Mouse (Mus musculus): ENCODE results near the gene Gm20441. TPM values are rescaled to one million over a fixed set of nuclear protein-coding genes. Genes with fewer than 3 reads are reported as not detected.

Gm20441 gene
- not detected in 2 replicates for polyA plus RNA-seq (2014; fragmentation: Nextera tagmentation; extraction: Ambion mirVana)

DNA sequence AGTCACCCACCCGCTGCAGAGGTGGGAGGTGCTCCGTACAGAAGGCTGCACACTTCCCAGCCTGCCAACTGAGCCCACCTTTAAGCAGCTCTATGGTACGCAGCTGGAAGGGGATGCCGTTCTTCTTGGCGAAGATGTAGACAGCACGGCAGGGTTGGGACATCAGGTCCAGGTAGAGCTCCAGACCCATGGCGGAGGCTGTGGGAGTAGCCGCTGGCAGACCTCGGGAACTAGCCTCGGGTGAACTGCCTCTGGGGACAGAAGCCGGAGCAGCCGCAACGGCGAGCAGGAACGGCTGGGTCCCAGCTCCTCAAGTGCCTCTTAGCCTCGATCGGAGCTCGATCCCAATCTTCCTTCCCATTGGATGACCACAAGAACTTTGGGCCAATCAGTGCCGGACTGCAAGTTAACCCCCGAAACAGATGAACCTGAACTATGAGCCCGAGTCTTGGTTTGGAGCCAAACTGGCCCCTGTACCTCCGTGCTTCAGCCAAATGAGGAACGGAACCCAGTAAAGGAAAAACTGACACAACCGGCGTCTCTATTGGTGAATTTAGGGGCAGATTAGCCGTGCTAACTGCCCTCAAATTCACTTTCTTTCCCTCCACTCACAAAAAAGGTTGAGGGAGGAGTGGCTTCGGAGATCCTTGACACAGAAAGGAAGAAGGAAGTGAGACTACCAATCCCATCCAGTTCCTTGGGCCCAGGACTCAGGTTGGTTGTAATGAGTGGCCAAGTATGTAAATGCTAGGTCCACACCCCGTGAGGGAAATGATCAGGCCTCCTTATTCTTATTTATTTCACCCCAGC, at the start of gene Gm20441, which contains the start of gene Gstt3:
TSS of gene Gm20441 (minus strand) at position 186 of the 810 bp plus-strand sequence.
TSS of gene Gstt3 (minus strand) at position 646 of the 810 bp plus-strand sequence.
- H3K27ac ChIP-seq (ENCODE audit: low read depth): peak within 1 kb of the TSS; percentile 68
- peak; percentile 93 for ATAC-seq (replicated peaks; ENCODE audit: low FRiP score, low TSS enrichment, low read depth)
- peak within 1 kb of the TSS; percentile 44 for H3K4me3 ChIP-seq (ENCODE audit: low read depth, low read length)
- H3K9me3 ChIP-seq (ENCODE audit: control insufficient read depth, low read length): no peaks in the 10 kb centered on the region
- peak; percentile 84 for DNase-seq (ENCODE audit: low spot score)
- H3K9ac ChIP-seq (ENCODE audit: low read length): peak within 1 kb of the TSS; percentile 28
- WGBS: under 1% methylated on average over 28 of the region's 28 CpGs
- H3K27me3 ChIP-seq (replicated peaks; ENCODE audit: control insufficient read depth, insufficient read depth, low read length): 0 out of 2 replicates have a peak, but pooled peaks cover 3% of the 10 kb centered on the region
- no peaks in the 10 kb centered on the region for H3K36me3 ChIP-seq (ENCODE audit: control insufficient read depth, insufficient read depth, low read length)
- peak within 1 kb of the TSS; percentile 89 for H3K4me2 ChIP-seq (ENCODE audit: low read length)
- no peaks in the 10 kb centered on the region for H3K4me1 ChIP-seq (replicated peaks; ENCODE audit: control insufficient read depth, insufficient read depth, low read length)

- Histone ChIP-seq H3K4me3 (ENCODE audit: low read depth, low read length) (no peak overlapping the region), H3K9me3 (ENCODE audit: control insufficient read depth, low read length) (no peaks in the 10 kb centered on the region), H3K27ac (ENCODE audit: low read depth) (no peak overlapping the region), H3K27me3 (replicated peaks; ENCODE audit: control insufficient read depth, insufficient read depth, low read length) (no peaks in the 10 kb centered on the region), H3K36me3 (ENCODE audit: control insufficient read depth, insufficient read depth, low read length) (no peaks in the 10 kb centered on the region), H3K4me1 (replicated peaks; ENCODE audit: control insufficient read depth, insufficient read depth, low read length) (peaks cover 13% of the 10 kb centered on the region), H3K4me2 (ENCODE audit: low read length) (no peak overlapping the region), H3K9ac (ENCODE audit: low read length) (no peak overlapping the region)
- ATAC-seq (replicated peaks; ENCODE audit: low FRiP score, low TSS enrichment, low read depth) (no peak), DNase-seq (ENCODE audit: low spot score) (no peak)
- 92% methylated on average over 2 of the region's 2 CpGs for WGBS
Measured at GRCm38 (mm10) chr10:75830275-75830670, 49.5 kb upstream of the Gm20441 start.

- Histone ChIP-seq H3K4me2 (ENCODE audit: low read length) (no peak overlapping the region), H3K9me3 (ENCODE audit: control insufficient read depth, low read length) (no peaks in the 10 kb centered on the region), H3K27me3 (replicated peaks; ENCODE audit: control insufficient read depth, insufficient read depth, low read length) (no peaks in the 10 kb centered on the region), H3K4me3 (ENCODE audit: low read depth, low read length) (no peak overlapping the region), H3K9ac (ENCODE audit: low read length) (no peak overlapping the region), H3K4me1 (replicated peaks; ENCODE audit: control insufficient read depth, insufficient read depth, low read length) (peaks cover 11% of the 10 kb centered on the region), H3K36me3 (ENCODE audit: control insufficient read depth, insufficient read depth, low read length) (no peaks in the 10 kb centered on the region), H3K27ac (ENCODE audit: low read depth) (no peak overlapping the region)
- 76% methylated on average over 2 of the region's 2 CpGs for WGBS
- DNase-seq (ENCODE audit: low spot score): no peak
- ATAC-seq (replicated peaks; ENCODE audit: low FRiP score, low TSS enrichment, low read depth): no peak
Measured at GRCm38 (mm10) chr10:75829529-75830274, 48.9 kb upstream of the Gm20441 start.

- H3K27ac ChIP-seq (ENCODE audit: low read depth): no peak overlapping the region
- H3K4me3 ChIP-seq (ENCODE audit: low read depth, low read length): no peak overlapping the region
- ATAC-seq (replicated peaks; ENCODE audit: low FRiP score, low TSS enrichment, low read depth): no peak
- H3K36me3 ChIP-seq (ENCODE audit: control insufficient read depth, insufficient read depth, low read length): no peaks in the 10 kb centered on the region
- H3K4me1 ChIP-seq (replicated peaks; ENCODE audit: control insufficient read depth, insufficient read depth, low read length): peaks cover 4% of the 10 kb centered on the region
- H3K9me3 ChIP-seq (ENCODE audit: control insufficient read depth, low read length): no peaks in the 10 kb centered on the region
- no peak overlapping the region for H3K9ac ChIP-seq (ENCODE audit: low read length)
- DNase-seq (ENCODE audit: low spot score): no peak
- H3K27me3 ChIP-seq (replicated peaks; ENCODE audit: control insufficient read depth, insufficient read depth, low read length): no peaks in the 10 kb centered on the region
- H3K4me2 ChIP-seq (ENCODE audit: low read length): no peak overlapping the region
Measured at GRCm38 (mm10) chr10:75828500-75828931, 47.8 kb upstream of the Gm20441 start.

DNA sequence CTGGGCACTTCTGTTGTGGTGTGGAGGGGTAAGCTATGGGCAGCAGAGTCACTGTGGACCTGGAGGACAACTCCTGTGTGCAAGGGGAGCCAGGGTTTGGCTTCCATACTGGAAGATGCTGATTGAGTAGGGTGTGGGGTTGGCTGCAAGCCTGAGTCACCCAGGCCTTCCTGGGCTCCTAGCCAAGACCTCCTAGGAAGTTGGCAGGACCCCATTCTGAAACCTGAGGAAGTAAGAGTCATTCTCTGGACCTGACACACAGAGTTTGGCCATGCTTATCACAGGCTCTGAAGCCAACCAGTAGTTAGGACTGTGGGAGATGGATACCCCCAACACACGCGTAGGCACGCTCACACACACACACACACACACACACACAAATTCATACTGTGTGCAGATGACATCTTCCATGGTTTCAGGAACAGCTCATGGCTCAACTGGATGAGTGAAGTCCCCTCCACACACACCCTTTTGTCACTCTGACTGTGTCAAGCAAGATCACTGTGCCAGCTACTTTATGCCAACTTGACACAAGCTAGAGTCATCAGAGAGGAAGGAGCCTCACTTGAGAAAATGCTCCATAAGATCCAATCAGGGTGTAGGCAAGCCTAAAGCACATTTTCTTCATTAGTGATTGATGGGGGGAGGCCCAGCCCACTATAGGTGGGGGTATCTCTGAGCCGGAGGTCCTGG, 47.1 kb upstream of the Gm20441 start:
- DNase-seq (ENCODE audit: low spot score) (no peak), ATAC-seq (replicated peaks; ENCODE audit: low FRiP score, low TSS enrichment, low read depth) (no peak)
- H3K4me3 ChIP-seq (ENCODE audit: low read depth, low read length): no peak overlapping the region
- no peaks in the 10 kb centered on the region for H3K4me1 ChIP-seq (replicated peaks; ENCODE audit: control insufficient read depth, insufficient read depth, low read length)
- no peak overlapping the region for H3K27ac ChIP-seq (ENCODE audit: low read depth)
- H3K4me2 ChIP-seq (ENCODE audit: low read length): no peak overlapping the region
- 92% methylated on average over 4 of the region's 4 CpGs for WGBS
- no peaks in the 10 kb centered on the region for H3K9me3 ChIP-seq (ENCODE audit: control insufficient read depth, low read length)
- H3K9ac ChIP-seq (ENCODE audit: low read length): no peak overlapping the region
- H3K27me3 ChIP-seq (replicated peaks; ENCODE audit: control insufficient read depth, insufficient read depth, low read length): no peaks in the 10 kb centered on the region
- no peaks in the 10 kb centered on the region for H3K36me3 ChIP-seq (ENCODE audit: control insufficient read depth, insufficient read depth, low read length)

DNA sequence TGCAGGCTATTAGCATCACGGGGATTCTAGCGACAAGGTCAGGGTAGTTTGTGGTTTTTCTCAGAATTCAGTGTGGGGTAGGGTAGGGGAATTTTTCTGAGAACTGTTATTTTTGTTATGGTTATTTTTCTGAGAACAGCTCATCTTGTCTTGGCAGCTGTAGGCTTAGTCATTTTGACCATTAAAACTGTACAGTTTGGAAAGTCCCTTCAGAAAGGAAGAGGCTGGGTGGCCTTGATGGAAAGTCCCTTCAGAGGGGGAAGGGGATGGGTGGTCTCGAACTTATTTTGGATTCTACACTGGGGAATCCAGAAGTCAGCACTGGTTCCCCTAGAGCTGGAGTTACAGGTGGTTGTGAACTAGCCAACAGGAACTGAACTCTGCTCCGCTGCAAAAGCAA, 43.8 kb upstream of the Gm20441 start:
- Histone ChIP-seq H3K27ac (ENCODE audit: low read depth) (no peak overlapping the region), H3K9ac (ENCODE audit: low read length) (no peak overlapping the region), H3K36me3 (ENCODE audit: control insufficient read depth, insufficient read depth, low read length) (no peaks in the 10 kb centered on the region), H3K4me1 (replicated peaks; ENCODE audit: control insufficient read depth, insufficient read depth, low read length) (no peaks in the 10 kb centered on the region), H3K4me3 (ENCODE audit: low read depth, low read length) (no peak overlapping the region), H3K27me3 (replicated peaks; ENCODE audit: control insufficient read depth, insufficient read depth, low read length) (no peaks in the 10 kb centered on the region), H3K9me3 (ENCODE audit: control insufficient read depth, low read length) (no peaks in the 10 kb centered on the region), H3K4me2 (ENCODE audit: low read length) (no peak overlapping the region)
- 86% methylated on average over 4 of the region's 4 CpGs for WGBS
- ATAC-seq (replicated peaks; ENCODE audit: low FRiP score, low TSS enrichment, low read depth): no peak
- DNase-seq (ENCODE audit: low spot score): no peak

DNA sequence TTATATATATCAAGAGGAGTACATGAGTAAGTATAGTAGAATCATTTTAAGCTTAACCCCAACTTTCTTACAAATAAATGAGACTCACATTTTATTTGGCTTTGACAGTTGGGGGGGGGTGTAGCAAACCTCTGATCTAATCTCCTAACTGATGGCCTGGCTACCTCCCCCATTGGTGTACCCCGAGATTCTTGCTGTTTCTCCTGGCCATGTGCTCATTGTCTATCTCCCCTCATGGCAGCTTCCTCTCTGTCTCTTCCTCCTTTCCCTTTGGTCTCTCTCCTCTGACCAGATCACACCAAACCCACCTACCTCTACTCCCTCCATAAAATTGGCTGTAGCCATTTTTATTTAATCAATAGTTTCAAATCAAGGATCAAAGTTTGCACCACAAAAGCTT, 43.0 kb upstream of the Gm20441 start:
- no peak overlapping the region for H3K4me3 ChIP-seq (ENCODE audit: low read depth, low read length)
- H3K27me3 ChIP-seq (replicated peaks; ENCODE audit: control insufficient read depth, insufficient read depth, low read length): no peaks in the 10 kb centered on the region
- DNase-seq (ENCODE audit: low spot score): no peak
- H3K9ac ChIP-seq (ENCODE audit: low read length): no peak overlapping the region
- 88% methylated on average over 1 of the region's 1 CpGs for WGBS
- no peak overlapping the region for H3K4me2 ChIP-seq (ENCODE audit: low read length)
- H3K27ac ChIP-seq (ENCODE audit: low read depth): no peak overlapping the region
- no peak for ATAC-seq (replicated peaks; ENCODE audit: low FRiP score, low TSS enrichment, low read depth)
- no peaks in the 10 kb centered on the region for H3K9me3 ChIP-seq (ENCODE audit: control insufficient read depth, low read length)
- no peaks in the 10 kb centered on the region for H3K36me3 ChIP-seq (ENCODE audit: control insufficient read depth, insufficient read depth, low read length)
- no peaks in the 10 kb centered on the region for H3K4me1 ChIP-seq (replicated peaks; ENCODE audit: control insufficient read depth, insufficient read depth, low read length)

DNA sequence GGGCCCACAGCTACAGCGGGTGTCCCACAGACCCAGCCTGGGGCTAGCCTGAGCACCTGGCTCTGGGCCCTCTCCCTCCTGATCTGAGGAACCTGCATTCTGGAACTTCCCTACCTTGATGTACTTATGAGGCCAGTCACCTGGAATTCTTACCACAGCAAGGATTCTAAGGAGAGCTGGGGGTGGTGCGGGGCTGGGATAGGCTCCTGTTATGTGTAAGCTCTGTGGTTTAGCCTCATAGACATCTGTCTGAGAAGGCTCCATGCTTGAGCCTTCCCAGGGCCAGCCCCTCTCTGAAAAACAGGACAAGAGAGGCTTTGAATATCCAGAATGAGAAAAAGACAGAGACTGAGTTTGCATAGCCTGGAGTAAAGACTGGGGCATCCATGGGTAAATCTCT, 41.7 kb upstream of the Gm20441 start, which contains the start of gene Gstt4:
TSS of gene Gstt4 (minus strand) at position 101 of the 400 bp plus-strand sequence.
- no peak for ATAC-seq (replicated peaks; ENCODE audit: low FRiP score, low TSS enrichment, low read depth)
- no peak within 1 kb of the TSS for H3K4me3 ChIP-seq (ENCODE audit: low read depth, low read length)

More for the DNA sequence above, 41.7 kb upstream of the Gm20441 start, which contains the start of gene Gstt4:
- H3K9ac ChIP-seq (ENCODE audit: low read length): no peak within 1 kb of the TSS
- DNase-seq (ENCODE audit: low spot score): no peak
- H3K9me3 ChIP-seq (ENCODE audit: control insufficient read depth, low read length): no peaks in the 10 kb centered on the region
- H3K27me3 ChIP-seq (replicated peaks; ENCODE audit: control insufficient read depth, insufficient read depth, low read length): no peaks in the 10 kb centered on the region
- H3K36me3 ChIP-seq (ENCODE audit: control insufficient read depth, insufficient read depth, low read length): no peaks in the 10 kb centered on the region
- no peak within 1 kb of the TSS for H3K27ac ChIP-seq (ENCODE audit: low read depth)
- H3K4me2 ChIP-seq (ENCODE audit: low read length): no peak within 1 kb of the TSS
- WGBS: 95% methylated on average over 2 of the region's 2 CpGs
- H3K4me1 ChIP-seq (replicated peaks; ENCODE audit: control insufficient read depth, insufficient read depth, low read length): no peaks in the 10 kb centered on the region
